Mouse (Mus musculus) hindbrain, embryonic 12.5 days (tissue): ENCODE data around the gene AU041133. TPM values are rescaled to one million over a fixed set of nuclear protein-coding genes. Genes with fewer than 3 reads are reported as not detected.

Experiments used
- polyA plus RNA-seq: library from polyadenylated mRNA; unstranded; fragments of >200 nt; fragmentation: Nextera tagmentation; extraction: Ambion mirVana; gene quantifications from 2 replicates; pipeline ENCODE4 v1.2.1, GENCODE M21; 2016

The AU041133 gene
- polyA plus RNA-seq, 1 experiment from 2014 or later: 7.1 TPM

Other genes with a start within 250 kb of the AU041133 start
- gene Zfp781, start 197.5 kb upstream of the AU041133 start, polyA plus RNA-seq: 3.6 and 6.6 TPM in 2 replicates
- 13.1 and 15.3 TPM in 2 replicates for gene Zfp873, start 79.9 kb upstream of the AU041133 start, polyA plus RNA-seq
- gene BC024063, start 44.7 kb upstream of the AU041133 start, polyA plus RNA-seq: 6.8 and 7.3 TPM in 2 replicates
- gene Zfp938, start 113.3 kb downstream of the AU041133 start, polyA plus RNA-seq: 15.8 and 17.4 TPM in 2 replicates
- not detected in 2 replicates for gene 4932415D10Rik, start 188.6 kb downstream of the AU041133 start, polyA plus RNA-seq
- 13.5 and 15.5 TPM in 2 replicates for gene Gm4924, start 226.2 kb downstream of the AU041133 start, polyA plus RNA-seq